Mouse (Mus musculus) cerebellum, adult 9-11 months (tissue): ENCODE measurements around the gene Ergic1.

Experiments used
- DNase-seq: peaks from one replicate; pipeline ENCODE4 v3.0.0; 2022

Ergic1 gene

DNA sequence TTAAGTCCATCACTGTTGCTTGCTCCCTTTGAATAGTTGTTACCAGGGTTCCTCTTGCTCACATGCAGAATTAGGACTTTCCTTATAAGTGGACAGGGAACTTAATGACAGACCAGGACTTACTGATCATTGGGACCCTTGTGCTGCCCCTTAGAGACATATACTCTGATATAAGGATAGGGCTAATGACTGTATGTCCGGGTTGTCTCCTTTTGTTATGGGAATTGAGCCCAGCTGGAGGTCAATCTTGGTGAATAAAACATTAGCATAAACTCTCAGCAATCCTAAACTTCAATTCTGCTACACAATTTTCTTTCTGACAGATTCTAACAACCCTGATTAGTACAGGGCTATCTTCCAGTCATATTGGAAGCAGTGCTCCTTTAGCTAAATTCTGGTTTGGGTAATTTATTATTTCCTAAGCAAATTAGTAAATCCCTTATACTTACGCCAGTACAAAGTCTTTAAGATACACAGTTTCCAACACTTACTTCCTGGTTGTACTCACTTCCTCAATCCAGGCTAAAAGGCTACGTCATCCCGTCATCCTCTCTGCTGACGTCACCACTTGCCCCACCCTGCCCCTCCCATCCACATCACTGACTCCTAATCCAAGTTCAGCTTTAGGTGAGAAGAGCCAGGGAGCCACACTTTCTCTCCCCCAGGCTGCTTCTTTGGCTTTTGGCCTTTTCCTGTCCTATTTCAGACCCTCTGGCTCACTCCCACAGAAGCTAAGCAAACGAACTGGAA, 23.4 kb upstream of the Ergic1 start:
- DNase-seq, result no peak

DNA sequence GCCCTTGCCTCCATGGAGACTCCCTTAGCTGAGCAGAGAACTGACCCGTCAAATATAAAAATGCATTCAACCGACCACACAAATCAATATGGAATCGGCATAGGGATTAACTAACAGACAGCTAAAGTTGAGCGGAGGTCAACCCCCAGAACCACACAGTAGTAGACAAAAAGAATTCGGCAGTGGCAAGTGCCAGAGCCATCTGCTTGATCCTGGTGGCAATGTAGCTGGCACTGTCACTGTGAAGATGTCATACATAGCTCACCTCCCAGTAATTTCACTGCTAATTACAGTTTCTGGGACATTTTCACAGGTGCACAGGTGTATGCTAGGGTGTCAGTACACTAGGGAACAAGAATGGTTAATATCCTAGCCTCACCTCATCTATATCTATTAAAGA, 21.2 kb upstream of the Ergic1 start:
- peak; percentile 67 for DNase-seq

DNA sequence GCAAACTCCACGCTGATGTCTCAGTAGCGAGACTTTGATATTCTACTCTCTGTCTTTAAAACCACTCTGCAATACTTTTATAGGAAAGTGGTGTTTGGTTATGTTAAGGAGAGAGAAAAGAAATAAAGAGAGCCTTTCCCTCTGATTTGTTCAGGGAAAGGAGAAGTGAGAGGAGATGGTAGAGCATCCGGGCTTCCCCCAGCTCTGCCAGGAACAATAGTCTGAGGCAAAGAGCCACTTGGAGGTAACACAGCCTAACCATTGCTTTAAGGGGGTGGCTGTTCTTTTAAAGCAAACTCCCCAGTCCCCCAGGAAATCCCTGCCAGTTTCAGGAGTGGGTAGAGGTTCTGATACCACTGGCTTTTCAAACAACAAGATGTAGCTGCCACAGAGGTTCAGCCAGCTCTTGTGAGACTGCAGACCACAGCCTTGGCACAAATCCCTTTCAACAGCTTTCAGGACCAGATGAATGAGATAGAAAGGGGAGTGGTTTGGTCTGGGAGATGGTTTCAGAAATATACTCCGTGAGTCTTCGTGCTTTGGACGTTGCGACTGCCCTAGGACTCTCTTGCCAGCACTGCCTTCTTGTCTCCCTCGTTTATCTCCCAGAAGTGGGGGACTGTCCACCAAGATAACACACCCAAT, 16.8 kb upstream of the Ergic1 start:
- no peak for DNase-seq

DNA sequence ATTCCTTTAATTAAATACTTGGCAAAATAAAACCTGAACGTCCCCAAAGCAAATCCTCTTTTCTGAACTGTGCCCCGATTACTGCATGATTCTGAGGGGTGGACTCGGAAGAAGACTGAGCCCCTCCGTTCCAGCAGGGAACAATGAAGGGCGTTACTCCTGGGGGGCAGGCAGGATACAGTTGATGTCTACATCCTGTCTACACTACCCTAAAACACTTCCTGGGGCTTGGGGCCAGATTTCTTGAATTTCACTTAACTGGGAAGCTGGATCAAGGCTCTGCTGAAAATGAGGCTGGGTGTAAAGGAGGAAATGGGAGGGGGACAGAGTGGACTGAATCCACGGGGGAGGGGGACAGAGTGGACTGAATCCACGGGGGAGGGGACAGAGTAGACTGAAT, 13.5 kb upstream of the Ergic1 start:
- no peak for DNase-seq

DNA sequence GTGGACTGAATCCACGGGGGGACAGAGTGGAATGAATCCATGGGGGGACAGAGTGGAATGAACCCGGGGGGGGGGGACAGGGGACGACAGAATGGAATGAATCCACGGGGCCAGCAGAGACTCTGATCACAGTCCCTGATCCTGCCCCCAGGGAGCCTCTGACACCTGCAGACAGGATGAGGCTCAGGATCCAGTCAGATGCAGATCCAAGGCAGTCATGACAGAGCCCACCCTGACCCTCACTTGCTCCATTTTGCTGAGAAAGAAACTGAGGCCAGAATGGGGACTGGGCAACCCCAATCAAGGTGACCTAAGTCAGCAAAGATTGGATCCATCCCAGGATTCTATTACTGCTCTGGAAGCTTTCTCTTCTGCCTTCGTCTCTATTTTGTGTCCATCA, 12.7 kb upstream of the Ergic1 start:
- DNase-seq, result no peak

DNA sequence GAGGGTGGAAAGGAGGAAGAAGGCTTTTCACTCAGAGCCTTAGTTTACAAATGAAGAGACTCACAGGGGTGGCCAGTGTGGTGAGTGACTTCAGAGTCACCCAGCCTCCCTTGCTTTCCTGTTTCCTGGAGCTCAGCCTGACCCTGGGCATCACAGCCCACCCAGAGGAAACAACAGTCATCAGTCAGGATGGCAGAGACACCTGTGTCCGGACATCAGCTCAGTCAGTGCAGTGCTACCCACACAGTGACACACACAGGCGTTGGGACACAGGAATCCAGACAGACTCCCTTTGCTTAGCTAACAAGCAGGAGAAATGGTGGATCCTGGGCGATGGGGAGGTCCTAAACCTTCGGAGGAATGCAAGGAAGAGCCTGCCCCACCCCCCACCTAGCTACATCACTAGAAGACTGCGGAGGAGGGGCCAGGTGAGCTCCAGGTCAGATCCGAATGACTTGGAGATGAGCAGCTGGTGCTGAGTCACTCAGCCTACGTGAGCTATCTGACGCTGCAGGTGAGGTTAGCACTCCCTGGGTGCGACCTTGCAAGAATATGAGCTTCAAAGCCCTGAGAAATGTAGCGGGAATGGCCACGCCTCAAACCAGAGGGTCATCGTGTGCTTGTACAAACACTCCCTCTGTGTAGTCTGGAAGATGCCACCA, 12.0 kb upstream of the Ergic1 start:
- no peak for DNase-seq

DNA sequence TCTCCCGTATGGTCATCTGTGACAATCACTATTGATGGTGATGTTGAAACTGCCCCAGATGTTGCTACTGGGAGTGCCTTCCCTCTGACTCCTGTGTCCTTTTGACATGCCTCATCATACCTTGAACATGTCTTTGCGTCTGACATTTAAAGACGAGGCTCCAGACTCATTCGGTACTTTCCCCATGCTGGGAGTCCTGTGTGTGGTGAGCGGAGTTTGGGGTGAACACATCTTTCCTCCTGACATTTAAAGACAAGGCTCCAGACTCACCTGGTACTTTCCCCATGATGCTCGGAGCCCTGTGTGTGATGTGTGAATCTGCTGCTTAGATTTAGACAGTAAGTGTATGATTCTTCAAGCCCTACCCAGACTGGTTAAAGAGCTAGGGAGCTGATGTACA, 10.2 kb upstream of the Ergic1 start:
- no peak for DNase-seq

DNA sequence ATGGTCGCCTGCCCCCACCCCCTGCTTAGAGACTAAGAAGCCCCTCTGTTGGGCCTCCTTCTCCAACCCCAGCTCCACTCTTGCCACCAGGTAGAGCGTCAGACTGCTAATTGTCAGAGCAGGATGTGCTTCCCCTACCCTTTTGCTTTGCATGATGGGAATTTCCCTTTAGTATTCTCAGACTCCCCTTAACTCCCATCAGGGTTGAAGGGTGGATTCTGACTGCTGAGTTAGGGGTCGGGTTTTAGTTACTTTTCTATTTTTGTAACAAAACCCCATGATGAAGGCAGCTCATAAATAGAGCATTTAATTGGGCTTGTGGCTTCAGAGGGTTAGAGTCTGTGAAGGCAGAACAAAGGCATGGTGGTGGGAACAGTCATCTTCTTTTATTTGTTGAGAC, 8.3 kb upstream of the Ergic1 start:
- DNase-seq, result no peak

DNA sequence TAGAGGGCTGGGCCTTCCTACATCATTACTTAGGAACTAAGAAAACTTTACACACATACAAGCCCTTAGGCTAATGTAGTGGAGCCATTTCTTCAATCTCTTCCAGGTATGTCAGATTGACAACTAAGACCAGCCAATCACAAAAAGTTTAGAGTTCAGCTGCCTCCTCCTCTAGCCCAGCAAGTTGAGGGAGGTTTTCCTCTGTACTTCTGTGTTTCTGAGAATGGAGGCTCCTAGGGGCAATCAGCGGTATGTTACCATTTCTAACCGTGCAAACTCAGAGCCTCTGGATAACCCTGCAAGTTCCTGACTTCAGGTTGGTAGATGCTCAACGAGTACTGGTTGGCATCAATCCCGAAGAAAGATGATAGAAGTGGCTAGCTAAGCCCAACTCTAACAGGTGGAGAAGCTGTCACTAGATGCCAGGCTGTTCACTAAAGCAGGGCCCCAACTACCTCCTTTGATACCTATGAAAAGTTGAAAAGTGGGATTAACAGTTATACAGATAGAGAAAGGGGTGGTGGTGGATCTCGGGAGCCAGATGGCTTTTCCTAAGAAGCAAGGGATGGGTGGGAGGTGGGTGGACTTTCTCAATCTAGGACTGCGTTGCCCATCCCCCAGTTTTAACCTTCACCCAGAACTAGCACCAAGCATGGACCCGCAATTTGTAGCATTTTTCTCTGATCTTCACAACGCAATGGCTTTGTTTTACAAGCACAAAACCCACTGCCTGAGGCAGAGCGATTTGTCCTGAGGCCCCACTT, 581 bp upstream of the Ergic1 start:
- no peak for DNase-seq

DNA sequence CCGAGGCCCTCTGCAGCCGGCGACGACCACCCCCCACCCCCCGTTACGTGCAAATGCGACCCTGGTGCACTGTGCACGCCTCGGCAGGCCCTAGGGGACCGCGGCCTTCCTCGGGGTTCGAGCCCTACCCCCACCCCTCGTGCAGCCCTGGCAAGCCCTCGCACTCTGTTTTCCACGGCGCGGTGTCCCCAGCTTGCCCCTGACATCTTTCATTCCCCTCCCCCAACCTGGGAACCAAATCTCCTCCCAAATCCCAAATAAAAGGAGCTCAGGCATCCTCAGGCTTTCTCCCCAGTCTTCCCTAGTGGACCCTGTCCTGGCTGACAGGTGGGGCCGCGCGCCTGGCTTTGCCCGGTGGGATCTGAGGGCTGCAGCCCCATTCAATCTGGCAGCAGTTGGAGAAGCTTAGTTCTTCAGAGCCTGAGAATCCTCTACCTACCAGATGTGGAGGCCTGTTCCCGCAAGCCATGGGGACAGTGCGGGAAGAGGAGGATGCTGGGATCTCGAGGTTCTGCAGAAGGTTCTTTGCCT, 427 bp downstream of the Ergic1 start, which contains the start of gene Dusp1:
Gene Dusp1, minus strand, starts transcription at position 478 of the 531 bp plus-strand sequence.
- DNase-seq, result no peak

DNA sequence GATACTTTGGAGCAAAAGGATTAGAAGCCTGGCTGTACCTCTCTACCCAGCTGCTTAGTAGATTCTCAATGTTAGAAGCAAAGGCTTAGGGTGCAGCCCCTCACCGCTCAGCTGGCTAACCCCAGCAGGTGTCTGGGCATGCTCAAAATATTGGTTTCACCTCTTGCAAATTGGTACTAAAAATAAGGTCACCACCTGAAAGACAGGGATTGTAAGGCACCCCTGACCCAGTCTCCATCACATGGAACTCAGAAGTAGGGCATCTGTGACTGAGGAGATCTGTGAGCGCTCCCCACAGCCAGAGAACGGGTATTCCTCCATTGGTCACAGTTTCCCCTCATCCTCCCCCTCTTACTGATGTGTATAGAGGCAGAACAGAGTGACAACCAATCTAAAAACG, 1.0 kb downstream of the Ergic1 start:
- no peak for DNase-seq

DNA sequence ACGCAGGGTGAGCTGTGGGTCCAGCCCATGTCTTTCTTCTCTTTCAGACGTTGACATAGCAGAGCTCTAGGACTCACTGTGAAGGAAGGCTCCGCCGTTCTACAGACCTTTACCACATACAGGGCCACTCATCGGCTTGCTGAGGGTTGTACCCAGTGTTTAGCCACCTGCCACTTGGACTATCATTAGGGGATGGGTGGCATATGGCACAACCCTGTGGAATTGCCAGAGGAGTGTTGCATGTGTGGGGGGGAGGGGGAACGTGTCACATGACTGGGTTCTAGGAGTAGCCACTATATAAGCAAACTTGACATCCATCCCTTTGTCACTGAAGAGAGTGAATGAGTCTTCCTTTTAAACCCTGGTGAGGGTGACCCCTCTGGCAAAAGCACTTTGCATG, 2.2 kb downstream of the Ergic1 start:
- peak; percentile 76 for DNase-seq

DNA sequence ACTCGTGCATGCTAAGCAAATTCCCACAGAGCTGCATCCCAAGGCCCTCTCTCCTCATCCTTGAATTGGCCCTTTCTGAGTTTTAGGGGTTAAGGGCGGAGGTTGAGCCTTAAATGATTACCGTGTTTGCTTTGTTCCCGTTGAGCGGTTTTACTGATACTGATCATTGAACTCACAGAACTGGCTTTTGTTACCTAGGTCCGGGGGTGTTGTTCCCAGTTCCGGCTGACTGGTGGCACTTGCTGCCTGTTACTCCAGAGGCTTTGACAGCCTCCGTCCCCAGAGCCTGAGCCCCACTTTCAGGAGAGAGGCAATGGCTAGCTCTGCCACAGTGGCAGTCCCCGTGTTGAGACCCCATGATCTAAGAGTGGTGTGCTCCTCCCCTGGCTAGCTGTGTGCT, 3.1 kb downstream of the Ergic1 start:
- DNase-seq, result no peak

DNA sequence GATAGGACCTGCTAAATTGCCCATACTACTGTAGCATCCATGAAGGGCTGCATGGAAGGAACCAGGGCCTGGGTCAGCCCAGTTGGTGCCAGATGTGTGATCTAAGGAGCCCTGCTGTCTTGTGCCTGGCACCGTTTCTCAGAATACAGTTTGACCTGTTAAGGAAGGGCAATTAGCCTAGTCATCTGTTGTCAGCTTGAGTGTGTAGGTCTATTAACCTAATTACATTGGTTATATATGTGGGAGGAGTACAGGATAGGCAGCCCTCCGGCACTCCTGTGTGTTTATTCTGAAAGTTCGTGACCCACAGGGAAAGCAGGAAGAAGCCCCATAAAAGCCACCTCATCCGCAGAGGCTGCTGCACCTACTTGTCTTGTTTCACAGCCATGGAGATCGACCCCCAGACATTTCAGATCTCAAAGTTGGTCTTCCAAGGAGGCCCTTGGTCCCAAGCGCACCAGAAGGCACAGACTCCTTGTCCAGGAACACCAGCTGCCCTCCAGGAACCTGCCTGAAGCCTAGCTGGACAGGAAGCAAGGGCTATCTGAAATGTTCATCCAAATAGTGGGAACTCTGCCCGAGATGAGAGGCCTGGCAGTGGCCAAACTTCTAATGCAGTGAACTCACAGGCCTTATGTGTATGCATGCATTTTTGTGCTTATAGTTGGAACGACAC, 6.0 kb downstream of the Ergic1 start:
- no peak for DNase-seq

DNA sequence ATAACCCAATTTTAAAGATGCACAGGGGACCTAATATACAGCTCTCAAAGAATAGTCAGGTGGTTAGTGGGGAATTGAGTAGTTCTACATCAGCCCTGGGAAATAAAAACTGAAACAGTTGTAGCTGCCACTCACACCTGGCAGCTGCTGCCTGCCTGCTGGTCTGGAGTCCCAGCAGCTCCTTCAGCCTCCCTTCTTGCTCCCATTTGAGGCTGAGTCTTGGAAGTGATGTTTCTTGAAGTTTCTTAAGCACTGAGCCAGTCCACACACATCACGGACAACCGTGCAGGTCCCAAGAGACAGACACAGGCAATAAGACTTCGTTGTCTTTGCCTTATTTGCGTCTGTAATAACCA, 6.5 kb downstream of the Ergic1 start:
- DNase-seq, result no peak

DNA sequence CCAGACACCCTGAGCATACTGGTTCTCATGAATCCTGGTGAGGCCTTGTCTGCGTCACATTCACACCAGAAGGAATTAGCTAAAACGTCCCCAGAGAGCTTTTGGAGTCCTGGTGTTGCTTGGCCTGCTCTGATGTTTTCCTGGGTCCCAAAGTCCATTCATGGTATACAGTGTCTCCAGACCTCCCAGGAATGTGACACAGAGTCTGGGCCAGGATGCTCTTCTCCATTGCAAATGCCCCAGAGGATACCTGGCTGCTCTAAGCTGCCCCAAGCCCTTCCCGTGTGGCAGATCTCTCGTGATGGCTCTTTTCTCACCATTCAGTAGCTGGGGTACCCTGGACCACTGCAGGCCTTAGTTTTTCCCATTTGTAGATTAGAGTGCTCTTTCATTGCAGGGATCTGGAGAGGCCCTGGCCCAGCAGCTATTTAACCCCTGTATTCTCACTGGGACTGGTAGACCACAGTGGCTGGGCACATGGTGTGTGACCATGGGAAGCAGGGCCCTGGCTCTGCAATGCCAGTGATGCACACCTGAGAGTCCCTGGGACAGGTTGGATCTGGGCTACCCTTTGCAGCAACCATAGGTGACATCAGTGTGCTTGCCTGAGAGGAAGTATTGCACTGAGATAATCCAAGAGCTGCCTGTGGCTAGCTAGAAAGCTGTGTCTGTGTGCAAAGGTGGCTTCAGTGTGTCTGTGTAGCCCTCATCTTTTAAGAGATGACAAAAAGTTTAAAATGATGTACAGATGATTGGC, 8.5 kb downstream of the Ergic1 start:
- no peak for DNase-seq

DNA sequence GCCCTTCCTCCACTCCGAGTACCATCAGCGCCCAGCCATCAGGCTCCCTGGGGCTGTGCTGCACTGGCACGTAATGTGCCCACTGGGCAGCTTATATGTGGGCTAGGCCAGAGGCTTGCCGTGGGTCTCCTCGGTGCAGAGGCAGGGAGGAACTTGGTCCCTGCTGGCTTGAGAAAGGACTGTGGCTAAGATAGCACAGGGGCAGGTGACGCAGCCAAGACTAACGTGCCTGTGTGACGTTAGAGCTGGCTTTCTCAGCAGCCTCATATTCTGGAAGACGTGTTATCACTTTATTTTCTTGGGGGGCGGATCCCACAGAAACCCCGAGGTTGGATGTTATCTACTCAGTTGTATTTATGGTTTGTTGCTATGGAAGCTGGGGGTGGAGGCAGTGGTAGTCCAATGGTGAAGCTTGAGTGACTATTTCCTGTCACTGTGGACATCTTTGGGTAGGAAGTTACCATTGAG, 9.4 kb downstream of the Ergic1 start:
- DNase-seq, result no peak

DNA sequence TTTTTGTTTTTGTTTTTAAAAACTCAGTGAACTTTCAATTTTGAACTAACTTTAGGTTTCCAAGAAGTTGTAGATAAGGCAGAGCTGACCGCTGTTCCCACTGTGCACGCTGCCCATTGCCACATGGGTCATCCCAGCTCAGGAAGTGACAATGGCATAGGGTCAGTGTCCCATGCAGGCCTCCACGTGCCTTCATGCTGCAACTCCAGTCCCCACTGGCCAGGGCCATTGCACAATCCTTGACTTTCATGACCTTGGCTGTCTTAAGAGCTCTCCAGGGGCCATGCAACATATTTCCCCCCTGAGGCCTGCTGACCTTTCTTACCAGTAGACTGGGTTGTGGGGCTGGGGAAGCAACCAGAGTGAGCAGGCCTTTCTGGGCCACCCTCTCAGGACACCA, 10.1 kb downstream of the Ergic1 start:
- DNase-seq, result no peak

DNA sequence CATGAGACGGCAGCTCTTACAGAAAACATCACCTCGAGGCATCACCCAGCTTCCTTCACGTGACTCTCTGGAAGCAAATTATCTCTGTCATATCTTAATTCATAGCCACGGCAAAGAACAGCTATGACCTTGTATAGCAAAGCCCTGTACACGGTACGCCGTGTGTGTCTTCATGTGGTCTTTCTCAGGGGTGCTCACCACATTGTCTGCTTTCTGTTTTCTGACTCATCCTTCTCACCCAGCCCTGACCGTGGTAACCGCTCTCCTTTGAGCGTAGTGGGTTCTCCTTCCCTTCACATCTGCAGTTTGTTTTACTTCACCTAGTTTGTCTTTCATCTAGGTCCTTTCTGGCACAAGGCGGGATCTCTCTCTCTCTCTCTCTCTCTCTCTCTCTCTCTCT, 11.0 kb downstream of the Ergic1 start:
- no peak for DNase-seq

DNA sequence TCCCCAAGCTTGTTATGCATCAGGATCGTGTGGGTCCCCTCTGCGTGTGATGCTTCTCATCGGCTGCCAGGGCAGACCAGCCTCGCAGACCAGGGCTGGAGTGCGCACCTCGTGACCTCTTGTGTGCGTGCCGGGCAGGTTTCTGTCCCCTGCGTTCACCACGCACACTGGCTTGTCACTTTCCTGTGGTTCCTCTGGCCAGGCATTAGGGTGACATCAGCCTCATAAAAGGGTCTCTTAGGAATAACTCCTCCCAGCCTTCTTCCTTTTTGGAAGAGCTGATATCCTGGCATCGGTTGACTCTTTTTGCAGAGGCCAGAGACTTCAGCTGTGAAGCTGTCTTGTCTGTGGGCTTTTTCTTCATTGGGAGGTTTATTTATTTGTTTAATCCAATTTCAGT, 12.8 kb downstream of the Ergic1 start:
- no peak for DNase-seq

DNA sequence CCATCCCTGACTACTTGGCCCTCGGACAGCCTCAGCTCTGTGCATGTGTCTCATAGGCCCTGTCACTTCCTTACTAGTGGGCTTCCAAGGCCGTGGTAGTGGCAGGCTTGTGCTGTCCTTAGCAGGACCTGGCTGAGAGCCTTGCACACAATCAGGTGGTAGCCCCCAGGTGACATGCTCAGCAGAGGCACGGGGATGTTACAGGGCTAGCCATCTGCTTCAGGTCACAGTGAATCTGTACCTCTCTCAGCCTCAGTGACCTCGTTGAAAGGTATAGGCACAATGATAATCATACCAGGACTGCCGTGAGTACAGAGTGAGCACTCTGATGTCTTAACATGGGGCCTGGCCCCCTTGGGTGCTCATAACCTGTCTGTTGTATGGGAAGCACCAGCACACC, 13.4 kb downstream of the Ergic1 start:
- DNase-seq, result no peak
